Mouse (Mus musculus): ENCODE results near the gene Ugt1a5. TPM values are rescaled to one million over a fixed set of nuclear protein-coding genes. Genes with fewer than 3 reads are reported as not detected.

Gene Ugt1a5
- polyA plus RNA-seq, 1 experiment: not detected

DNA sequence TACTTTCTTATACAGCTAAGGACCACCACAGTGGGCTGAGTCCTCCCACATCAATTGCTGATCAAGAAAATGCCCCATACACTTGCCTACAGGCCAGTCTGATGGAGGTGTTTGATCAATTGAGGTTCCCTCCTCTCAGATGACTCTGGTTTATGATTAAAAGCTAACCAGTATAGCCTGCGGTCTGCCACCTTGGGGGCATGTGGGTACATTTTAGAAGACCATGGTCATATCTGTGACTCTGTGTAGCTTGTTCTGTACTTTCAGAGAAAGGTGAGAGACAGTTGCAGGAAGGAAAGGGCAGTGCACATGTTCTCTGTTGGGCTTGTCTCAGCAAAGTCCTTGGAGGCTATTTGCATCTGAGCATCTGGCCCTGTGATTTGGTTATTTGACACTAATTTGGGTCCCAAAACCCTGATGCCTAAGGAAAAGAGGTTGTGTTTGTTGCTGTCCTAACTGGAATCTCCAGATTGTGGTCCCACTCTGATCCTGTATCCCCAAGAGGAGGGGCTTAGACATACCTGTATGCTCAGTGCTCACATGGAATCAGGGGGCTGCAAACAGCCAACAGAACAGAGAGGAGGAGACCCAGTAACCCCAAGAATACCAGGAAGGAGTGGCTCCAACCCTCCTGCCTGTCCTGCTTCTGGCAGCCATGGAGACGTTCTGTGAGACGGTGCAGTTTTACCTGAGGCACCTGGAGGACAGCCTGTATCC, 67.0 kb downstream of the Ugt1a5 start:
- Histone ChIP-seq H3K4me3 (no peak overlapping the region), H3K4me2 (ENCODE audit: low read depth) (no peak overlapping the region), H3K79me2 (ENCODE audit: control insufficient read depth, insufficient read depth) (no peaks in the 10 kb centered on the region), H3ac (ENCODE audit: control insufficient read depth, insufficient read length) (no peak overlapping the region), H3K36me3 (ENCODE audit: control insufficient read depth, insufficient read depth) (no peaks in the 10 kb centered on the region), H3K27me3 (ENCODE audit: control insufficient read depth, insufficient read depth, insufficient read length) (peaks cover 23% of the 10 kb centered on the region)
- no peak for TF ChIP-seq E2F4 (IDR thresholded peaks at IDR 0.05; ENCODE audit: insufficient read depth)
- TF ChIP-seq MYOG (IDR thresholded peaks at IDR 0.05; ENCODE audit: control insufficient read depth in 1 of 3, insufficient read depth in 1 of 3, insufficient read length in 2 of 3, low read depth in 2 of 3): no peak
- no peak for TF ChIP-seq TCF3 (IDR thresholded peaks at IDR 0.05; ENCODE audit: insufficient read length, low read depth)
- no peak for TF ChIP-seq POLR2A (IDR thresholded peaks at IDR 0.05; ENCODE audit: insufficient read length, low read depth)
- no peak for TF ChIP-seq SRF (IDR thresholded peaks at IDR 0.05; ENCODE audit: control insufficient read depth, insufficient read length, low read depth)
- TF ChIP-seq MYOD1 (IDR thresholded peaks at IDR 0.05; ENCODE audit: control insufficient read depth in 1 of 3, insufficient read length in 2 of 3, low read depth in 2 of 3): no peak
- TF ChIP-seq REST (IDR thresholded peaks at IDR 0.05; ENCODE audit: insufficient read depth, insufficient read length): no peak
- no peak for TF ChIP-seq TCF12 (IDR thresholded peaks at IDR 0.05; ENCODE audit: insufficient read depth, poor library complexity, severe bottlenecking)
- TF ChIP-seq POLR2AphosphoS2 (IDR thresholded peaks at IDR 0.05; ENCODE audit: insufficient read length, low read depth): no peak
- no peak for TF ChIP-seq USF1 (IDR thresholded peaks at IDR 0.05; ENCODE audit: low read depth)
- no peak for TF ChIP-seq MAX (IDR thresholded peaks at IDR 0.05; ENCODE audit: low read depth)
- no peak for TF ChIP-seq CEBPB (IDR thresholded peaks at IDR 0.05; ENCODE audit: insufficient read depth, poor library complexity, severe bottlenecking)

DNA sequence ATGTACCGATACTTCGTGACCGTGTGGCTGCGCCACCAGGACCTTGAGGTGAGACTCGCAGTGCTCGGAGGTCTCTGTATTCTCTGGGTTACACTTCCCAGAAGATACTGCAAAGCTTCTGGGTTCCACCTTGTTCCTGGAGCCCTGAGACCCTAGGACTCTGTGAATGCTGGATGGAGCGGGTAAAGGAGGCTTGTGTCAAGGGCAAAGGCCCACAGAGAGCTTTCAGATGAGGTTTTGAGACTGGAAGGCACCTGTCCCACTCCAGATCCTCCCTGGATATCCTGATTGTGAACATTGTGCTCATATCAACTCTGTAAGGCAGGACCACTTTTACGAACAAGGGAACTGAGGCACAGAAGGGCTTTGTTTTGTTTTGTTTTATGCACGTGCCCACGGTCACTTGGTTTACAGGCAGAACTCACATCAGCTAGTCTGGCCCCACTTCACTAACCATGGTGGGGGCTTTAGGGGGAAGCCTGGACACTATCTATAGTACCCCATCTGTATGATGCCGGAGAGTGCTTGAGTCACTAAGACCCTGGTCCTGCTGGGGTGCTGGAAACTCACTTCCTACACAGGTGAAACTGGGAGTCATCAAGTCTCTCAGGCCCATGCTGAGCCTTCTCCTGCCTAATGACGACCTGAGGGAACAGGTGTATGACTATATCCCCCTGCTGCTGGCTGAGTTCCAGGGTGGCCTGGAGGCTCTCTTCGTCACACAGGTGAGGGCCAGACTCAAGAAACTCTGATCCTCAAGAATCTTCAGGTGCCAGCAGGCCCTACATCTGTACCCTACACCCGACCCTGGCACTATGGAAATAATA, 67.8 kb downstream of the Ugt1a5 start:
- TF ChIP-seq SRF (IDR thresholded peaks at IDR 0.05; ENCODE audit: control insufficient read depth, insufficient read length, low read depth) (no peak), MAX (IDR thresholded peaks at IDR 0.05; ENCODE audit: low read depth) (no peak), POLR2A (IDR thresholded peaks at IDR 0.05; ENCODE audit: insufficient read length, low read depth) (no peak), E2F4 (IDR thresholded peaks at IDR 0.05; ENCODE audit: insufficient read depth) (no peak), CEBPB (IDR thresholded peaks at IDR 0.05; ENCODE audit: insufficient read depth, poor library complexity, severe bottlenecking) (no peak), USF1 (IDR thresholded peaks at IDR 0.05; ENCODE audit: low read depth) (no peak)
- H3ac ChIP-seq (ENCODE audit: control insufficient read depth, insufficient read length): no peak overlapping the region
- H3K27me3 ChIP-seq (ENCODE audit: control insufficient read depth, insufficient read depth, insufficient read length): peaks cover 23% of the 10 kb centered on the region
- H3K79me2 ChIP-seq (ENCODE audit: control insufficient read depth, insufficient read depth): no peaks in the 10 kb centered on the region
- H3K36me3 ChIP-seq (ENCODE audit: control insufficient read depth, insufficient read depth): no peaks in the 10 kb centered on the region
- no peak overlapping the region for H3K4me2 ChIP-seq (ENCODE audit: low read depth)
- no peak overlapping the region for H3K4me3 ChIP-seq

DNA sequence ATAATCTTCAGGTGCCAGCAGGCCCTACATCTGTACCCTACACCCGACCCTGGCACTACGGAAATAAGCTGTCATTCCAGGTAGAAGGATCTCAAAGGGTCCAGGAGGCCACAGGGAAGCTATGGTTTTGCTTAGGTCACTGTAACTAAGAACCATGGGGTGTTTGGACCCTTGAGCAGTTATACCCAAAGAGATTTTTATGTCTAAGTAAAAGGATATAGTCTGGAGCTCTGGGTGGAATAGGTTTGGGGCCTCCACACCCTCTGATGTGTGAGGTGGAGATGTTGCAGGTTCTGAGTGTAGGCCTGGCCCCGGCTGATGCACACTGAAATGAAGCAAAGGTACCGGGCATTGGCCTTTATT, 68.4 kb downstream of the Ugt1a5 start:
- H3ac ChIP-seq (ENCODE audit: control insufficient read depth, insufficient read length): no peak overlapping the region
- TF ChIP-seq POLR2A (IDR thresholded peaks at IDR 0.05; ENCODE audit: insufficient read length, low read depth): no peak
- no peak for TF ChIP-seq REST (IDR thresholded peaks at IDR 0.05; ENCODE audit: insufficient read depth, insufficient read length)
- TF ChIP-seq TCF12 (IDR thresholded peaks at IDR 0.05; ENCODE audit: insufficient read depth, poor library complexity, severe bottlenecking): no peak
- H3K79me2 ChIP-seq (ENCODE audit: control insufficient read depth, insufficient read depth): no peaks in the 10 kb centered on the region
- H3K27me3 ChIP-seq (ENCODE audit: control insufficient read depth, insufficient read depth, insufficient read length): peaks cover 23% of the 10 kb centered on the region
- no peak overlapping the region for H3K4me2 ChIP-seq (ENCODE audit: low read depth)
- H3K4me3 ChIP-seq: no peak overlapping the region
- H3K36me3 ChIP-seq (ENCODE audit: control insufficient read depth, insufficient read depth): no peaks in the 10 kb centered on the region

DNA sequence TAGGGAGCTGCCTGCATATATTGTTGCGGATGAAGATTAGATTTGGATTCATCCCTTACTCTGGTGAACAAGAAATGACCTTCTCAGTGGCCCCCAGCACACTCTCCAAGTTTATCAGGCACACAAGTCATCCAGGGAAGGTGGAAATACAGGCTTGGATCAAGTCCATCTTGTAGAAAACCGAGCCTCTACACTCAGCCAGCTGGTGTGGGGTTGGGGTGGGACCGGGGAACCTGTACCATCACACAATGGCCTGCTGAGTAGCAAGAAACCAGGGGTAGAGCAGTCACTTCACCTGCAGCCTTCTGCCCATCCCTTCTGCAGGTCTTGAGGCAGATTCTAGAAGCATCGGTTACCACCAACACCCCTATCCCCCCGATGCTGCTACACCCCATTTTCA, 68.8 kb downstream of the Ugt1a5 start:
- Histone ChIP-seq H3K27me3 (ENCODE audit: control insufficient read depth, insufficient read depth, insufficient read length) (peaks cover 23% of the 10 kb centered on the region), H3K36me3 (ENCODE audit: control insufficient read depth, insufficient read depth) (no peaks in the 10 kb centered on the region), H3ac (ENCODE audit: control insufficient read depth, insufficient read length) (no peak overlapping the region), H3K4me2 (ENCODE audit: low read depth) (no peak overlapping the region), H3K4me3 (no peak overlapping the region), H3K79me2 (ENCODE audit: control insufficient read depth, insufficient read depth) (no peaks in the 10 kb centered on the region)
- no peak for TF ChIP-seq REST (IDR thresholded peaks at IDR 0.05; ENCODE audit: insufficient read depth, insufficient read length)
- TF ChIP-seq TCF3 (IDR thresholded peaks at IDR 0.05; ENCODE audit: insufficient read length, low read depth): no peak
- no peak for TF ChIP-seq MAX (IDR thresholded peaks at IDR 0.05; ENCODE audit: low read depth)
- TF ChIP-seq TCF12 (IDR thresholded peaks at IDR 0.05; ENCODE audit: insufficient read depth, poor library complexity, severe bottlenecking): no peak
- TF ChIP-seq E2F4 (IDR thresholded peaks at IDR 0.05; ENCODE audit: insufficient read depth): no peak
- TF ChIP-seq SRF (IDR thresholded peaks at IDR 0.05; ENCODE audit: control insufficient read depth, insufficient read length, low read depth): no peak
- no peak for TF ChIP-seq CEBPB (IDR thresholded peaks at IDR 0.05; ENCODE audit: insufficient read depth, poor library complexity, severe bottlenecking)

Measured in myocyte (in vitro differentiated cells).